Mouse (Mus musculus): ENCODE results near the gene Ifna7. TPM values are rescaled to one million over a fixed set of nuclear protein-coding genes. Genes with fewer than 3 reads are reported as not detected.

The Ifna7 gene
- polyA plus RNA-seq, 1 experiment from 2014 or later = not detected

DNA sequence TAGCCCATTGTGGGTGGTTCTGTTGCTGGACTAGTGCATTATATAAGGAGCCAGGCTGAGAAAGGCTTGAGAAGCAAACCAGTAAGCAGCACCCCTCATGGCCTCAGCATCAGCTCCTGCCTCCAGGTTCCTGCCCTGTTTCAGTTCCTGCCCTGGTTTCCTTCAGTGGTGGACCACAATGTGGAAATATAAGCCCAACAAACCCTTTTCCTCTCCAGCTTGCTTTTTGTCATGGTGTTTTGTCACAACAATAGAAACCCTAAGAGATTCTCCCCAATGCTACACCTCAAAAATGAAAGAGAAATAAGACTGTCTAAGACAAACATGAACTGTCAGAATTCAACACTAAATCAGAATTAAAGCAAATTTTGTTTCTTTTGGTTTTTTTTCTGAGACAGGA, 43.2 kb downstream of the Ifna7 start:
- Histone ChIP-seq H3K4me3 (ENCODE audit: low read depth, low read length) (no peak overlapping the region), H3K27ac (ENCODE audit: low read depth, low read length) (no peak overlapping the region), H3K9ac (replicated peaks; ENCODE audit: low read depth, low read length) (no peak overlapping the region), H3K27me3 (ENCODE audit: control insufficient read depth, insufficient read depth, low read length) (no peaks in the 10 kb centered on the region), H3K9me3 (ENCODE audit: control insufficient read depth, low read length) (no peaks in the 10 kb centered on the region), H3K36me3 (ENCODE audit: control insufficient read depth, insufficient read depth, low read length) (no peaks in the 10 kb centered on the region), H3K4me1 (ENCODE audit: control insufficient read depth, insufficient read depth, low read length) (no peaks in the 10 kb centered on the region), H3K4me2 (ENCODE audit: low read depth, low read length) (no peak overlapping the region)
- ATAC-seq (ENCODE audit: low read depth) = no peak

GRCm38 (mm10) chr4:88863309-88863708, 47.3 kb downstream of the Ifna7 start:
- no peaks in the 10 kb centered on the region for H3K27me3 ChIP-seq (ENCODE audit: control insufficient read depth, insufficient read depth, low read length)
- no peaks in the 10 kb centered on the region for H3K9me3 ChIP-seq (ENCODE audit: control insufficient read depth, low read length)
- 14% methylated on average over 7 of the region's 7 CpGs for WGBS
- H3K9ac ChIP-seq (replicated peaks; ENCODE audit: low read depth, low read length) = no peak overlapping the region
- H3K4me1 ChIP-seq (ENCODE audit: control insufficient read depth, insufficient read depth, low read length) = no peaks in the 10 kb centered on the region
- no peaks in the 10 kb centered on the region for H3K36me3 ChIP-seq (ENCODE audit: control insufficient read depth, insufficient read depth, low read length)
- no peak overlapping the region for H3K4me2 ChIP-seq (ENCODE audit: low read depth, low read length)
- no peak overlapping the region for H3K27ac ChIP-seq (ENCODE audit: low read depth, low read length)
- ATAC-seq (ENCODE audit: low read depth) = no peak
- H3K4me3 ChIP-seq (ENCODE audit: low read depth, low read length) = no peak overlapping the region

DNA sequence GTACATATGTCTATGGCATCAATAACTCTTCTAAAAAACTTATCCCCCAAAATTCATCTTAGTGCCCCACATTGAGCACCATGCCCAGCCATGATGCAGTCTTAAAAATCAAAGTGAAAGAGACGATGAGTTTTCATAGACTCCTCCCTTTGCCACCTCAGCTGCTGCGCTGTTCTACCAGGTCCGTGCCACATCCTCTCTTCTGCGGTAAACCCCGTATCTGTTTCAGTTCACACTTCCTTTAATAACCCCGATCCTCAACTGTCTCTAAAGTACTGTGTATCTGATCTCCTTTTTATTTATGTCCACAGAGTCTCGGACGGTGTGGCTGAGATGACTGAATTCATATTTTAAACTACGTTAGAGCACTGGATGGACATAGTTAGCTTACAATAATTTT, 48.6 kb downstream of the Ifna7 start:
- WGBS = 80% methylated on average over 9 of the region's 9 CpGs
- no peak overlapping the region for H3K9ac ChIP-seq (replicated peaks; ENCODE audit: low read depth, low read length)
- H3K27ac ChIP-seq (ENCODE audit: low read depth, low read length) = no peak overlapping the region
- no peaks in the 10 kb centered on the region for H3K9me3 ChIP-seq (ENCODE audit: control insufficient read depth, low read length)
- ATAC-seq (ENCODE audit: low read depth) = no peak
- no peak overlapping the region for H3K4me2 ChIP-seq (ENCODE audit: low read depth, low read length)
- H3K27me3 ChIP-seq (ENCODE audit: control insufficient read depth, insufficient read depth, low read length) = no peaks in the 10 kb centered on the region
- H3K4me3 ChIP-seq (ENCODE audit: low read depth, low read length) = no peak overlapping the region
- H3K36me3 ChIP-seq (ENCODE audit: control insufficient read depth, insufficient read depth, low read length) = no peaks in the 10 kb centered on the region
- no peaks in the 10 kb centered on the region for H3K4me1 ChIP-seq (ENCODE audit: control insufficient read depth, insufficient read depth, low read length)

- no peak for ATAC-seq (ENCODE audit: low read depth)
- no peak overlapping the region for H3K4me2 ChIP-seq (ENCODE audit: low read depth, low read length)
- H3K36me3 ChIP-seq (ENCODE audit: control insufficient read depth, insufficient read depth, low read length) = no peaks in the 10 kb centered on the region
- no peaks in the 10 kb centered on the region for H3K4me1 ChIP-seq (ENCODE audit: control insufficient read depth, insufficient read depth, low read length)
- H3K27ac ChIP-seq (ENCODE audit: low read depth, low read length) = no peak overlapping the region
- H3K4me3 ChIP-seq (ENCODE audit: low read depth, low read length) = no peak overlapping the region
- 67% methylated on average over 6 of the region's 6 CpGs for WGBS
- no peaks in the 10 kb centered on the region for H3K9me3 ChIP-seq (ENCODE audit: control insufficient read depth, low read length)
- no peaks in the 10 kb centered on the region for H3K27me3 ChIP-seq (ENCODE audit: control insufficient read depth, insufficient read depth, low read length)
- no peak overlapping the region for H3K9ac ChIP-seq (replicated peaks; ENCODE audit: low read depth, low read length)
Observed at GRCm38 (mm10) chr4:88865011-88865569, 49.1 kb downstream of the Ifna7 start.

Other genes with a start within 250 kb of the Ifna7 start
- gene Ifna14, start 244.4 kb upstream of the Ifna7 start, polyA plus RNA-seq (2014; fragmentation: Nextera tagmentation; extraction: Ambion mirVana) = not detected in 2 replicates
- not detected in 2 replicates for gene Ifna9, start 223.8 kb upstream of the Ifna7 start, polyA plus RNA-seq (2014; fragmentation: Nextera tagmentation; extraction: Ambion mirVana)
- not detected in 2 replicates for gene Ifna12, start 212.9 kb upstream of the Ifna7 start, polyA plus RNA-seq (2014; fragmentation: Nextera tagmentation; extraction: Ambion mirVana)
- gene C87499, start 181.8 kb upstream of the Ifna7 start, polyA plus RNA-seq (2014; fragmentation: Nextera tagmentation; extraction: Ambion mirVana) = not detected in 2 replicates
- not detected in 2 replicates for gene Ifna13, start 171.8 kb upstream of the Ifna7 start, polyA plus RNA-seq (2014; fragmentation: Nextera tagmentation; extraction: Ambion mirVana)
- not detected in 2 replicates for gene Ifna16, start 139.3 kb upstream of the Ifna7 start, polyA plus RNA-seq (2014; fragmentation: Nextera tagmentation; extraction: Ambion mirVana)
- gene Ifna2, start 132.3 kb upstream of the Ifna7 start, polyA plus RNA-seq (2014; fragmentation: Nextera tagmentation; extraction: Ambion mirVana) = not detected in 2 replicates
- not detected in 2 replicates for gene Ifnab, start 124.9 kb upstream of the Ifna7 start, polyA plus RNA-seq (2014; fragmentation: Nextera tagmentation; extraction: Ambion mirVana)
- 1.6 and 2.6 TPM in 2 replicates for gene Gm26566, start 94.4 kb upstream of the Ifna7 start, polyA plus RNA-seq (2014; fragmentation: Nextera tagmentation; extraction: Ambion mirVana)
- 129 and 164 TPM in 2 replicates for gene Klhl9, start 93.8 kb upstream of the Ifna7 start, polyA plus RNA-seq (2014; fragmentation: Nextera tagmentation; extraction: Ambion mirVana)
- not detected in 2 replicates for gene Gm13271, start 61.4 kb upstream of the Ifna7 start, polyA plus RNA-seq (2014; fragmentation: Nextera tagmentation; extraction: Ambion mirVana)
- not detected in 2 replicates for gene Gm13283, start 56.1 kb upstream of the Ifna7 start, polyA plus RNA-seq (2014; fragmentation: Nextera tagmentation; extraction: Ambion mirVana)
- not detected in 2 replicates for gene Gm13290, start 42.4 kb upstream of the Ifna7 start, polyA plus RNA-seq (2014; fragmentation: Nextera tagmentation; extraction: Ambion mirVana)
- not detected in 2 replicates for gene Gm13289, start 39.3 kb upstream of the Ifna7 start, polyA plus RNA-seq (2014; fragmentation: Nextera tagmentation; extraction: Ambion mirVana)
- not detected in 2 replicates for gene Gm13272, start 36.4 kb upstream of the Ifna7 start, polyA plus RNA-seq (2014; fragmentation: Nextera tagmentation; extraction: Ambion mirVana)
- gene Ifnz, start 34.1 kb upstream of the Ifna7 start, polyA plus RNA-seq (2014; fragmentation: Nextera tagmentation; extraction: Ambion mirVana) = not detected in 2 replicates
- not detected in 2 replicates for gene Gm13276, start 30.5 kb upstream of the Ifna7 start, polyA plus RNA-seq (2014; fragmentation: Nextera tagmentation; extraction: Ambion mirVana)
- not detected in 2 replicates for gene Gm13277, start 27.6 kb upstream of the Ifna7 start, polyA plus RNA-seq (2014; fragmentation: Nextera tagmentation; extraction: Ambion mirVana)
- not detected in 2 replicates for gene Gm13278, start 24.7 kb upstream of the Ifna7 start, polyA plus RNA-seq (2014; fragmentation: Nextera tagmentation; extraction: Ambion mirVana)
- gene Gm13275, start 21.7 kb upstream of the Ifna7 start, polyA plus RNA-seq (2014; fragmentation: Nextera tagmentation; extraction: Ambion mirVana) = not detected in 2 replicates
- not detected in 2 replicates for gene Gm13279, start 18.8 kb upstream of the Ifna7 start, polyA plus RNA-seq (2014; fragmentation: Nextera tagmentation; extraction: Ambion mirVana)
- gene Gm13285, start 16.6 kb upstream of the Ifna7 start, polyA plus RNA-seq (2014; fragmentation: Nextera tagmentation; extraction: Ambion mirVana) = not detected in 2 replicates
- gene Gm13287, start 13.0 kb upstream of the Ifna7 start, polyA plus RNA-seq (2014; fragmentation: Nextera tagmentation; extraction: Ambion mirVana) = not detected in 2 replicates
- gene Gm13288, start 10.7 kb upstream of the Ifna7 start, polyA plus RNA-seq (2014; fragmentation: Nextera tagmentation; extraction: Ambion mirVana) = not detected in 2 replicates
- not detected in 2 replicates for gene Ifna11, start 3.7 kb downstream of the Ifna7 start, polyA plus RNA-seq (2014; fragmentation: Nextera tagmentation; extraction: Ambion mirVana)
- gene Ifna6, start 11.2 kb downstream of the Ifna7 start, polyA plus RNA-seq (2014; fragmentation: Nextera tagmentation; extraction: Ambion mirVana) = not detected in 2 replicates
- not detected in 2 replicates for gene Ifna5, start 19.3 kb downstream of the Ifna7 start, polyA plus RNA-seq (2014; fragmentation: Nextera tagmentation; extraction: Ambion mirVana)
- not detected in 2 replicates for gene Ifna4, start 25.6 kb downstream of the Ifna7 start, polyA plus RNA-seq (2014; fragmentation: Nextera tagmentation; extraction: Ambion mirVana)
- not detected in 2 replicates for gene Ifna1, start 33.9 kb downstream of the Ifna7 start, polyA plus RNA-seq (2014; fragmentation: Nextera tagmentation; extraction: Ambion mirVana)
- gene Ifne, start 64.0 kb downstream of the Ifna7 start, polyA plus RNA-seq (2014; fragmentation: Nextera tagmentation; extraction: Ambion mirVana) = not detected in 2 replicates

Data from neural tube, embryonic 14.5 days (tissue).